Mouse (Mus musculus) skeletal muscle tissue, adult 2 months (tissue): ENCODE data around the gene Hspa4.
"Not testable (repeated sequence)": the region's sequence is repeated elsewhere in the genome, so short reads cannot be mapped to it uniquely, and the experiment has no call there.

Source experiments
- DNase-seq: peaks from one replicate; pipeline ENCODE4 v3.0.0-alpha.2; 2012; ENCODE audit warnings: low read depth, low spot score

Gene Hspa4

GRCm38 (mm10) chr11:53300330-53301166, at the start of gene Hspa4:
Gene Hspa4 (minus strand): TSS chr11:53300457.
- DNase-seq, result peak; percentile 100

- DNase-seq, result no peak
These were observed 45.5 kb upstream of the Hspa4 start for GRCm38 (mm10) chr11:53345738-53346137.

GRCm38 (mm10) chr11:53345328-53345727, 45.1 kb upstream of the Hspa4 start:
- no peak for DNase-seq

GRCm38 (mm10) chr11:53342711-53343110, 42.5 kb upstream of the Hspa4 start:
- DNase-seq, result no peak

GRCm38 (mm10) chr11:53341019-53341418, 40.8 kb upstream of the Hspa4 start:
- DNase-seq, result not testable (repeated sequence)

- no peak for DNase-seq
These were observed 37.4 kb upstream of the Hspa4 start for GRCm38 (mm10) chr11:53337684-53338083.

GRCm38 (mm10) chr11:53336924-53337323, 36.7 kb upstream of the Hspa4 start:
- DNase-seq, result no peak

GRCm38 (mm10) chr11:53336182-53336571, 35.9 kb upstream of the Hspa4 start:
- no peak for DNase-seq

- no peak for DNase-seq
These were observed 35.4 kb upstream of the Hspa4 start for GRCm38 (mm10) chr11:53335505-53336181.

- DNase-seq, result no peak
These were observed 31.9 kb upstream of the Hspa4 start for GRCm38 (mm10) chr11:53332076-53332680.

- no peak for DNase-seq
These were observed 30.9 kb upstream of the Hspa4 start for GRCm38 (mm10) chr11:53331121-53331520.

- no peak for DNase-seq
These were observed 30.1 kb upstream of the Hspa4 start for GRCm38 (mm10) chr11:53330325-53330724.

- DNase-seq, result peak; percentile 69
These were observed 24.3 kb upstream of the Hspa4 start, which contains the start of gene Zcchc10 for GRCm38 (mm10) chr11:53324512-53324968. Gene Zcchc10 (plus strand): TSS chr11:53324679.

GRCm38 (mm10) chr11:53319867-53320266, 19.6 kb upstream of the Hspa4 start:
- DNase-seq, result not testable (repeated sequence)

GRCm38 (mm10) chr11:53318568-53318967, 18.3 kb upstream of the Hspa4 start:
- DNase-seq, result not testable (repeated sequence)

- no peak for DNase-seq
These were observed 17.8 kb upstream of the Hspa4 start for GRCm38 (mm10) chr11:53318041-53318440.

GRCm38 (mm10) chr11:53316996-53317395, 16.7 kb upstream of the Hspa4 start:
- DNase-seq, result no peak

GRCm38 (mm10) chr11:53314770-53315173, 14.5 kb upstream of the Hspa4 start:
- DNase-seq, result no peak

- DNase-seq, result not testable (repeated sequence)
These were observed 12.6 kb upstream of the Hspa4 start for GRCm38 (mm10) chr11:53312823-53313222.

- DNase-seq, result no peak
These were observed 11.1 kb upstream of the Hspa4 start for GRCm38 (mm10) chr11:53311385-53311784.

GRCm38 (mm10) chr11:53308884-53309310, 8.6 kb upstream of the Hspa4 start:
- peak; percentile 97 for DNase-seq

- peak; percentile 70 for DNase-seq
These were observed 8.1 kb upstream of the Hspa4 start for GRCm38 (mm10) chr11:53308251-53308864.
